Mouse (Mus musculus) cortical plate, adult 2 months (tissue): ENCODE data around the gene Zfp758. TPM values are rescaled to one million over a fixed set of nuclear protein-coding genes. Genes with fewer than 3 reads are reported as not detected.

Experiments
- H3K27ac ChIP-seq: fragments of 200-500 bp; 2 replicates; pipeline ENCODE4 v1.5.1; 2012; ENCODE audit warnings: low read length, control low read depth, inconsistent platforms; ENCODE audit not compliant: insufficient read depth
- H3K4me1 ChIP-seq: fragments of 200-500 bp; 2 replicates; pipeline ENCODE4 v1.6.1; 2011; ENCODE audit warnings: low read length; ENCODE audit not compliant: control insufficient read depth, insufficient read depth
- H3K4me3 ChIP-seq: fragments of 200-500 bp; 2 replicates; pipeline ENCODE4 v1.5.1; 2011; ENCODE audit warnings: mild to moderate bottlenecking, low read length, control low read depth; ENCODE audit not compliant: insufficient read depth
- CTCF ChIP-seq: fragments of 200-500 bp; IDR thresholded peaks from 2 replicates; pipeline ENCODE4 v1.5.1; 2011; ENCODE audit warnings: mild to moderate bottlenecking, control low read depth, low read length; ENCODE audit not compliant: insufficient read depth; ENCODE audit errors: extremely low read depth
- POLR2A ChIP-seq: fragments of 200-500 bp; IDR thresholded peaks from 2 replicates; pipeline ENCODE4 v1.6.1; 2011; ENCODE audit warnings: mild to moderate bottlenecking, low read length, control low read depth; ENCODE audit not compliant: insufficient read depth; ENCODE audit errors: extremely low read depth
- polyA plus RNA-seq: library from polyadenylated mRNA; depleted of rRNA; stranded (reverse); fragments of >200 nt; gene quantifications from 2 replicates; pipeline ENCODE4 v1.2.3, GENCODE M21; 2012; rRNA removed

Zfp758 gene
- polyA plus RNA-seq, 1 experiment = 3.9 TPM

GRCm38 (mm10) chr17:22424636-22425354, 63.5 kb downstream of the Zfp758 start:
- no peaks in the 10 kb centered on the region for H3K4me1 ChIP-seq
- H3K27ac ChIP-seq = no peak overlapping the region
- TF ChIP-seq POLR2A (no peak), CTCF (no peak)
- peak overlapping the region; percentile 74 for H3K4me3 ChIP-seq

Other genes with a start within 250 kb of the Zfp758 start
- gene Zfp947, start 195.3 kb upstream of the Zfp758 start, polyA plus RNA-seq = 0.19 and 0.23 TPM in 2 replicates
- 2.0 and 2.3 TPM in 2 replicates for gene Zfp994, start 135.8 kb upstream of the Zfp758 start, polyA plus RNA-seq
- gene CT030661.1, start 46.6 kb upstream of the Zfp758 start, polyA plus RNA-seq = 8.6 and 9.0 TPM in 2 replicates
- 7.2 and 7.9 TPM in 2 replicates for gene Zfp944, start 53 bp upstream of the Zfp758 start, polyA plus RNA-seq
- 9.3 and 10.2 TPM in 2 replicates for gene Zfp946, start 62.8 kb downstream of the Zfp758 start, polyA plus RNA-seq
- gene Vmn2r111, start 212.0 kb downstream of the Zfp758 start, polyA plus RNA-seq = 0.02 TPM in 1 of 2 replicates, not detected in the other
- gene Vmn2r112, start 239.5 kb downstream of the Zfp758 start, polyA plus RNA-seq = not detected in 2 replicates